Mouse (Mus musculus): ENCODE measurements around the gene Slc25a44. TPM values are rescaled to one million over a fixed set of nuclear protein-coding genes. Genes with fewer than 3 reads are reported as not detected.
A peak's percentile ranks its signal among the peaks of the same experiment; 100 is the strongest.

Gene Slc25a44
- polyA plus RNA-seq, 1 experiment from 2014 or later: 19.4 TPM

DNA sequence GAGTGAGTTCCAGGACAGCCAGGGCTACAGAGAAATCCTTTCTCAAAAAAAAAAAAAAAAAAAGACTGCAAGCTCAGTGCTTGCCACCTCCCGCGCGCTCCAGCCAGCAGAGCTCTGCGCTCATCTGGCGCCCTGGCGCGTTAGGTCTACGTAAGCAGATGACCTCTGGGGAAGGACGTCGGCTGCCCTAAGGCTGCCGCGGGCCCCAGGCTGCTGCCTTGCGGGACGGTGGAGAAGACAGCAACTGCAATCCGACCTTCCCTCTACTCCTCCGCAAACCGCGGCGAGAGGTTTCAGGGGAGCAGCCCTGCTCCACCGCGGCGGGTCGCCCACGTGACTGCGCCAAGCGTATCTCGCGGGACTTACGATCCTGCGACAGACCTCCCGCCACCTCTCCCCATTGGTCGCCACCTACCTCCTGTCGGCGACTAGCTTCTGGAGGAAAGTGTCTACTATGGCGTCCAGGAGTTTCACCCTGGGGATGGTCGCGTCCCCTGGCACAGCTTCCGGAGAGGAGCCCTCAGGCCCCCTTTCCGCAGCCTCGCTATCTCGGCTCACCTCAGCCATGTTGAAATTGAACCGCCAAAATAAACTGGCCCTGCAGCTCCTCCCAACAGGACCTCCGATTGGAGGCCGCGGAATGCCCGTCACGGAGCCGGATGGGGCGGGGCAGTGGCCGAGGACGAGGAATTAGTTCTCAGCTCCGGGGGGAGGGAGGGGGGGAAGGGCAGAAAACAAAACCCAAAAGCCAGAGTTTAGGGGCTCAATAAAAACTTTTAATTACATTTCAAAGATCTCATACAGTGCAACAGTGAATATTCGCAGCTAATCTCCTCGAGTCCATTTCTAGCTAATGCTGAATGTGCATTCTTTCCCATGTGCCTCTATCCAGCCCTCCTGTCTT, 14.9 kb downstream of the Slc25a44 start, which contains the start of gene Pmf1:
Gene Pmf1, minus strand, starts transcription at position 591 of the 904 bp plus-strand sequence.
- under 1% methylated on average over 54 of the region's 54 CpGs for WGBS
- Histone ChIP-seq H3K4me3 (ENCODE audit: low read length) (peak within 1 kb of the TSS; percentile 56), H3K9me3 (ENCODE audit: control insufficient read depth, low read length) (no peaks in the 10 kb centered on the region), H3K27ac (ENCODE audit: low read depth, low read length) (peak within 1 kb of the TSS; percentile 86), H3K27me3 (ENCODE audit: control insufficient read depth, insufficient read depth, low read length) (no peaks in the 10 kb centered on the region), H3K4me2 (replicated peaks; ENCODE audit: low read depth, low read length) (peak within 1 kb of the TSS; percentile 53), H3K9ac (ENCODE audit: low read depth, low read length) (peak within 1 kb of the TSS; percentile 82), H3K4me1 (ENCODE audit: control insufficient read depth, insufficient read depth, low read length) (peaks cover 18% of the 10 kb centered on the region; the same call in 1 of the 2 replicates), H3K36me3 (ENCODE audit: control insufficient read depth, insufficient read depth, low read length) (peaks cover 22% of the 10 kb centered on the region)
- ATAC-seq (ENCODE audit: low FRiP score, low TSS enrichment): peak; percentile 94

GRCm38 (mm10) chr3:88408953-88409352, 16.0 kb downstream of the Slc25a44 start:
- 53% methylated on average over 5 of the region's 5 CpGs for WGBS
- no peak for ATAC-seq (ENCODE audit: low FRiP score, low TSS enrichment)
- Histone ChIP-seq H3K27me3 (ENCODE audit: control insufficient read depth, insufficient read depth, low read length) (no peaks in the 10 kb centered on the region), H3K4me1 (ENCODE audit: control insufficient read depth, insufficient read depth, low read length) (peaks cover 18% of the 10 kb centered on the region; the same call in 1 of the 2 replicates), H3K9me3 (ENCODE audit: control insufficient read depth, low read length) (no peaks in the 10 kb centered on the region), H3K4me2 (replicated peaks; ENCODE audit: low read depth, low read length) (peak overlapping the region; percentile 53), H3K27ac (ENCODE audit: low read depth, low read length) (0 out of 2 replicates have a peak overlapping the region, but pooled peaks have one; percentile 17), H3K9ac (ENCODE audit: low read depth, low read length) (peak overlapping the region; percentile 82), H3K4me3 (ENCODE audit: low read length) (peak overlapping the region; percentile 56), H3K36me3 (ENCODE audit: control insufficient read depth, insufficient read depth, low read length) (peaks cover 14% of the 10 kb centered on the region)

- Histone ChIP-seq H3K36me3 (ENCODE audit: control insufficient read depth, insufficient read depth, low read length) (peaks cover 17% of the 10 kb centered on the region), H3K9me3 (ENCODE audit: control insufficient read depth, low read length) (no peaks in the 10 kb centered on the region), H3K27me3 (ENCODE audit: control insufficient read depth, insufficient read depth, low read length) (no peaks in the 10 kb centered on the region), H3K4me3 (ENCODE audit: low read length) (no peak overlapping the region), H3K27ac (ENCODE audit: low read depth, low read length) (no peak overlapping the region), H3K4me2 (replicated peaks; ENCODE audit: low read depth, low read length) (no peak overlapping the region), H3K9ac (ENCODE audit: low read depth, low read length) (no peak overlapping the region), H3K4me1 (ENCODE audit: control insufficient read depth, insufficient read depth, low read length) (peaks cover 18% of the 10 kb centered on the region; the same call in 1 of the 2 replicates)
- 51% methylated on average over 7 of the region's 7 CpGs for WGBS
- ATAC-seq (ENCODE audit: low FRiP score, low TSS enrichment): no peak
Observed at GRCm38 (mm10) chr3:88407529-88407928, 17.4 kb downstream of the Slc25a44 start.

- Histone ChIP-seq H3K9ac (ENCODE audit: low read depth, low read length) (no peak overlapping the region), H3K4me1 (ENCODE audit: control insufficient read depth, insufficient read depth, low read length) (peaks cover 18% of the 10 kb centered on the region; the same call in 1 of the 2 replicates), H3K27me3 (ENCODE audit: control insufficient read depth, insufficient read depth, low read length) (no peaks in the 10 kb centered on the region), H3K27ac (ENCODE audit: low read depth, low read length) (no peak overlapping the region), H3K4me2 (replicated peaks; ENCODE audit: low read depth, low read length) (no peak overlapping the region), H3K36me3 (ENCODE audit: control insufficient read depth, insufficient read depth, low read length) (peaks cover 16% of the 10 kb centered on the region), H3K4me3 (ENCODE audit: low read length) (no peak overlapping the region), H3K9me3 (ENCODE audit: control insufficient read depth, low read length) (no peaks in the 10 kb centered on the region)
- 1% methylated on average over 2 of the region's 2 CpGs for WGBS
- ATAC-seq (ENCODE audit: low FRiP score, low TSS enrichment): 0 out of 2 replicates have a peak, but pooled peaks have one; percentile 8
Observed at GRCm38 (mm10) chr3:88407090-88407489, 17.8 kb downstream of the Slc25a44 start.

- Histone ChIP-seq H3K9ac (ENCODE audit: low read depth, low read length) (no peak overlapping the region), H3K27ac (ENCODE audit: low read depth, low read length) (no peak overlapping the region), H3K27me3 (ENCODE audit: control insufficient read depth, insufficient read depth, low read length) (no peaks in the 10 kb centered on the region), H3K4me3 (ENCODE audit: low read length) (no peak overlapping the region), H3K4me1 (ENCODE audit: control insufficient read depth, insufficient read depth, low read length) (peaks cover 14% of the 10 kb centered on the region; the same call in 1 of the 2 replicates), H3K9me3 (ENCODE audit: control insufficient read depth, low read length) (no peaks in the 10 kb centered on the region), H3K36me3 (ENCODE audit: control insufficient read depth, insufficient read depth, low read length) (peaks cover 13% of the 10 kb centered on the region; the same call in 1 of the 2 replicates), H3K4me2 (replicated peaks; ENCODE audit: low read depth, low read length) (no peak overlapping the region)
- 86% methylated on average over 10 of the region's 10 CpGs for WGBS
- ATAC-seq (ENCODE audit: low FRiP score, low TSS enrichment): no peak
Observed at GRCm38 (mm10) chr3:88403522-88404230, 21.3 kb downstream of the Slc25a44 start.

- Histone ChIP-seq H3K27me3 (ENCODE audit: control insufficient read depth, insufficient read depth, low read length) (no peaks in the 10 kb centered on the region), H3K9ac (ENCODE audit: low read depth, low read length) (no peak overlapping the region), H3K4me1 (ENCODE audit: control insufficient read depth, insufficient read depth, low read length) (no peaks in the 10 kb centered on the region), H3K9me3 (ENCODE audit: control insufficient read depth, low read length) (no peaks in the 10 kb centered on the region), H3K4me2 (replicated peaks; ENCODE audit: low read depth, low read length) (no peak overlapping the region), H3K27ac (ENCODE audit: low read depth, low read length) (no peak overlapping the region), H3K36me3 (ENCODE audit: control insufficient read depth, insufficient read depth, low read length) (peaks cover 29% of the 10 kb centered on the region; the same call in 1 of the 2 replicates), H3K4me3 (ENCODE audit: low read length) (no peak overlapping the region)
- 84% methylated on average over 2 of the region's 2 CpGs for WGBS
- ATAC-seq (ENCODE audit: low FRiP score, low TSS enrichment): no peak
Observed at GRCm38 (mm10) chr3:88398666-88399065, 26.3 kb downstream of the Slc25a44 start.

DNA sequence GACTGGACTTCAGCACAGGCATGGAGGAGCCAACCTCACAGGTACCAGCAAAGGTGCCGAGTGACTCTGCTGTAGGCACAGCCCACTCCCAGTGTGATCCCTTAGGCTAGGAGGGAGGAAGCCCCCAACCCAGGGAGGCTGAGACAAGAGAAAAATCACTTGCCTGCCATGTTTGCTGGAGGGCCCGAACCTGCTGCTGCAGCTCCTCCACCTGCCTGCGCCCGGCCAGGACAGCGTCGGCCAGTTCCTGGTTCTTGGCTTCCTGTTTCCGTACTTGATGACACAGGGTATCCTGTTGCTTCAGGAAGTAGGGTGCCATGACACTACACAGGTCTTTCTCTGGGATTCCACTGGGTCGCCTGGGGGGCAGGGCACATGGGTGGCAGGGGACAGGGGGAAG, 29.2 kb downstream of the Slc25a44 start:
- WGBS: 91% methylated on average over 8 of the region's 8 CpGs
- Histone ChIP-seq H3K4me3 (ENCODE audit: low read length) (no peak overlapping the region), H3K4me1 (ENCODE audit: control insufficient read depth, insufficient read depth, low read length) (no peaks in the 10 kb centered on the region), H3K27ac (ENCODE audit: low read depth, low read length) (no peak overlapping the region), H3K4me2 (replicated peaks; ENCODE audit: low read depth, low read length) (no peak overlapping the region), H3K9ac (ENCODE audit: low read depth, low read length) (no peak overlapping the region), H3K9me3 (ENCODE audit: control insufficient read depth, low read length) (no peaks in the 10 kb centered on the region), H3K27me3 (ENCODE audit: control insufficient read depth, insufficient read depth, low read length) (no peaks in the 10 kb centered on the region), H3K36me3 (ENCODE audit: control insufficient read depth, insufficient read depth, low read length) (peaks cover 19% of the 10 kb centered on the region; the same call in 1 of the 2 replicates)
- no peak for ATAC-seq (ENCODE audit: low FRiP score, low TSS enrichment)

DNA sequence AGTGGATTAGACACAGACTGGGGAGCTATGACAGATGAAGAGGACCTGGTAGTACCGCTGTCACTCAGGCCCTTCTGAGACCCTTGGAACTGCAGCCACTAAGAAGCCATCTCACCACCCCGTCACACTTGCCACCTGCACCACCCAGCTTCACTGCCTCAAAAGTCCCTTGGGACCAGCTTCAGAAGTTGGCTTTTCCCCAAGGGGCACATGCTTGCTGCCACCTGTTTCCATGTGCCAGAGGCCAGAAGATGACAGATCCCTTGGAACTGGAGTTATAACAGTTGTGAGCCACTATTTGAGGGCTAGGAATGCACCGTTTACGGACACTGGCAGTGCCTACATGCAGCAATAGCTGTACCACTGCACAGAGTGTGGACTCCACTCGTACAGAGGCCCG, 29.7 kb downstream of the Slc25a44 start:
- H3K27me3 ChIP-seq (ENCODE audit: control insufficient read depth, insufficient read depth, low read length): no peaks in the 10 kb centered on the region
- H3K36me3 ChIP-seq (ENCODE audit: control insufficient read depth, insufficient read depth, low read length): peaks cover 23% of the 10 kb centered on the region; the same call in 1 of the 2 replicates
- no peak overlapping the region for H3K4me3 ChIP-seq (ENCODE audit: low read length)
- ATAC-seq (ENCODE audit: low FRiP score, low TSS enrichment): no peak
- no peak overlapping the region for H3K27ac ChIP-seq (ENCODE audit: low read depth, low read length)
- 97% methylated on average over 6 of the region's 6 CpGs for WGBS
- no peaks in the 10 kb centered on the region for H3K9me3 ChIP-seq (ENCODE audit: control insufficient read depth, low read length)
- no peak overlapping the region for H3K9ac ChIP-seq (ENCODE audit: low read depth, low read length)
- no peak overlapping the region for H3K4me2 ChIP-seq (replicated peaks; ENCODE audit: low read depth, low read length)
- H3K4me1 ChIP-seq (ENCODE audit: control insufficient read depth, insufficient read depth, low read length): no peaks in the 10 kb centered on the region
